Mouse (Mus musculus) heart, postnatal 25 days (tissue): ENCODE results near the gene Uqcrq. TPM values are rescaled to one million over a fixed set of nuclear protein-coding genes. Genes with fewer than 3 reads are reported as not detected.

ENCODE experiments used
- DNase-seq: peaks from one replicate; pipeline ENCODE4 v3.0.0; 2022; ENCODE audit warnings: low spot score
- intact Hi-C: fragments of 180-260 bp; cut with DNase I; formaldehyde crosslinking; loops from one replicate; pipeline ENCODE4 v1.15.1; 2025
- microRNA-seq: library from miRNA; unstranded; fragments of <30 nt; microRNA quantifications from one replicate; pipeline ENCODE4 v1.2.0, GENCODE M21; 2022
- total RNA-seq, 2 experiments: library from RNA; stranded (reverse); gene quantifications; 2 replicates each; pipeline ENCODE4 v1.2.3; 2021

Gene Uqcrq
- total RNA-seq, 2 experiments from 2014 or later = 2,761 to 2,992 TPM

DNA sequence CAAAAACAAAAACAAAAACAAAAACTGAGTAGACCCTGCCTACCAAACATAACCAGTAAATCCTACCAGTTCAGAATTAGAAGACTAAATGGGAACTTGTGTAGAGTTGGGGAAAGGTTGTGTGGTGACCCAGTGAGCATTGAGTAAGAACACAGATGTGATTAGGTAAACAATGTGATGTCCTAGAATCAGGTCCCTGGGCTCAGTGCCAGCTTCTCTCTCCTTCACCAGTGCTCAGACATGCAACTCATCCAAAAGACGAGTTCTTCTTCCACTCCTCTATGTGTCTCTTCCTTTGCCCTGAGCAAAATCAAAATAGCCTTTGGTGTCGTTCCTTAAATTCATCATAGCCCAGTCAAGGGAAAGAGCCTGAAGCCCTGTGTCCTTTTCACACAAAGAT, 5.8 kb downstream of the Uqcrq start:
- no peak for DNase-seq
- intact Hi-C loops = no loop called here

GRCm38 (mm10) chr11:53423036-53423435, 7.6 kb downstream of the Uqcrq start, which contains the start of gene Leap2:
Gene Leap2 (minus strand): TSS chr11:53423170.
- intact Hi-C loops = no loop called here
- DNase-seq = no peak

DNA sequence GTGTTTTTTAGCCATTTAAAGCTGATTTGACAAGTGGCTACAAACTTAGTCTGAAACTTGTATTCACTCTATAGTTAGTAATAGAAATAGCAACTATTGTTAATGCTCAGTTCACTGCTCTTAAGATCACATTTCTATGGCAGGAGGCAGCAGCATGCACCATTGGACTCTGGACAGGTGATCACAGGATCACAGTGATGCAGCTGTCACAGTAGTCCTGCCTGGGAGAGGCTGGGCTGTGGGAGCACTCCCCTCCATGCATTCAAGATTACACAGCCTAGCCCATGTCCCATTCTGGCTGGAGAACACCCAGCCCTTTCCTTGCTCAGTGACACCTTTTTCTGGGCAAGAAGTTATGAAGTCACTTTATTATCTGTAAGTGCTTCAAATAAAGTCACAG, 12.6 kb downstream of the Uqcrq start:
- intact Hi-C loops = no loop called here
- DNase-seq = no peak

DNA sequence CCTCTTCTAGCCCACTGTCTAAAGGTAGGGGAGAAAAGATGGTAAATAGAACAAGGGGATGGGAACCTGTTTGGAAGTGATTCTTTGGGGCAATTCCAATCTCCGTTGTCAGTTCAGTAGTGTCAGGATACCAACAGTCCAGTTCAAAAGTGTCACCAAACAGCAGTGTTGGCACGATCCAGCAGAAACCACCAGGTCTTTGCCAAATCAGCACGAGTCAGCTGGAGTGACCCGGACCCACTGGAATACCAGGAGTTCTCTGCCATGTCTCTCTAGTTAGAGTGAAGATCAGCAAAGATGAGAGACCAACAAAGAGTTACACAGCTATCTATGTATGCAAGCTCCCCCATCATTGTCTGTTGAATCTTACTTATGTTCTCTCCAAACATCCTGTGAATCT, 16.8 kb downstream of the Uqcrq start:
- intact Hi-C loops = no loop called here
- no peak for DNase-seq

- intact Hi-C loops = no loop called here
- DNase-seq = no peak
Observed at GRCm38 (mm10) chr11:53411738-53412137, 18.9 kb downstream of the Uqcrq start.

DNA sequence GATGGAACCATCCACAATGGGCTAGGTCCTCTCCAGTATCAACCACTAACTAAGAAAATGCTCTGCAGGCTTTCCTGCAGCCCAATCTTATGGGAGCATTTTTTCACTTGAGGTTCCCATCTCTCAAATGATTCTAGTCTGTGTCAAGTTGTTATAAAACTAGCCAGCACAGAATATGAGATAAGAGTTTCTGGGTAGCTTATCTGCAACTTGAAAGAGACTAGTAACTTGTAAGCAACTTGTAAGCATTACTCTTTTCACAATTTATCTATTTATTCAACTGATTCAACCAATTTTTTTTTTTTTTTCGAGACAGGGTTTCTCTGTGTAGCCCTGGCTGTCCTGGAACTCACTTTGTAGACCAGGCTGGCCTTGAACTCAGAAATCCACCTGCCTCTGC, 27.0 kb downstream of the Uqcrq start:
- DNase-seq = no peak
- intact Hi-C loops = no loop called here

DNA sequence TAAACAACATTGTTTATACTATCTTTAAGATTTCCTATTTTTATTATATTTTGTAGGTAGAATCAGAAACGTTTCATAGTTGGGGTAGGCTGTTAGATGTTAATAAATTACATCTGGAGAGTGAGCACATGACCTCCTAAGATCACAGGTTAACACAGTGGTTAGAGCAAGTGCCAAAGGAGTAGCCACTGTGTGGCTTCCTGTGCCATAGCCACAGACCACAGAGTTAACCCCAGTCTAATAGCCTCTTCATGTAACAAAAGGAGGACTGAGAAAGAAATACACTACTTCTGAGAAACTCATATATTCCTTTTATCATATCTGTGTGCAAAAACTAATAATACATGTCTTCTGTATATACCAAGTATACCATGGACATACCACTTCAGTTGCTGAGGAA, 36.8 kb downstream of the Uqcrq start:
- DNase-seq = no peak
- intact Hi-C loops = no loop called here

- no peak for DNase-seq
- intact Hi-C loops = no loop called here
Observed at GRCm38 (mm10) chr11:53383758-53384428, 46.7 kb downstream of the Uqcrq start.

DNA sequence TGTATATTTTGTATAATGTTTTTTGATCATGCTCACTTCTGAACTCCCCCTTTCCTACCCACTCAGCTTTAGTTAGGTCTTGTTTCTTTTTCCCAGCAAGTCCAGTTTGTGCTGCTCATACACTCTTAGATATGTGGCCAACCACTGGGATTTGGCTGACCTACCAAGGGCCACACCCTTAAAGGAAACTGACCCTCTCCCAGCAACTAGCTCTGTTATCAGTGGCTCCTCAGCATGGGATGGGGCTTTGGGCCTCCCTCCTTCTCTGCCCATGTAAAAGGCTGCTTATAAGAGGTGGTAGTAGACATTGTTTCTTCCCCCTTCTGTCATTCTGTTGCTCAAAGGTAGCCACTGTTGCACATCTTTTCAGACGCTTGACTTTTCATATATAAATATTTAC, 51.7 kb downstream of the Uqcrq start:
- peak; percentile 2 for DNase-seq
- intact Hi-C loops = no loop called here

Small RNAs within 50 kb of the gene (microRNA-seq; reads per million reads assigned to microRNA genes)
- not detected for gene Mir6920

Other genes with a start within 250 kb of the Uqcrq start
- gene Hspa4, start 130.4 kb downstream of the Uqcrq start, total RNA-seq = 100 to 1,000 TPM; 124 to 135 TPM
- gene Zcchc10, start 106.2 kb downstream of the Uqcrq start, total RNA-seq = 1 to 10 TPM; 6.1 to 7.9 TPM
- gene Aff4, start 80.0 kb downstream of the Uqcrq start, total RNA-seq = 10 to 100 TPM; 84.5 to 91.1 TPM
- not detected for gene Leap2, start 7.7 kb downstream of the Uqcrq start, total RNA-seq
- under 1 TPM; 0.22 to 0.68 TPM for gene Gdf9, start 192 bp upstream of the Uqcrq start, total RNA-seq
- gene Gm10447, start 26.3 kb upstream of the Uqcrq start, total RNA-seq = not detected
- under 1 TPM; 0.49 to 0.59 TPM for gene Shroom1, start 26.4 kb upstream of the Uqcrq start, total RNA-seq
- not detected for gene Gm9837, start 39.6 kb upstream of the Uqcrq start, total RNA-seq
- gene Gm9945, start 49.3 kb upstream of the Uqcrq start, total RNA-seq = not detected
- under 1 TPM; 0.08 to 0.17 TPM for gene Sowaha, start 49.4 kb upstream of the Uqcrq start, total RNA-seq
- 10 to 100 TPM; 32.0 to 37.0 TPM for gene Sept8, start 88.4 kb upstream of the Uqcrq start, total RNA-seq
- gene Kif3a, start 136.5 kb upstream of the Uqcrq start, total RNA-seq = 1 to 10 TPM; 7.6 to 9.6 TPM
- gene Il4, start 187.8 kb upstream of the Uqcrq start, total RNA-seq = not detected
- gene Il13, start 203.9 kb upstream of the Uqcrq start, total RNA-seq = not detected